Mouse (Mus musculus) retina, postnatal 1 day (tissue): ENCODE measurements at regions not wholly inside any gene's neighbourhood (a gene's known extent, or its start where the extent isn't known, plus 50 kb on each side); places are given as distances from the start of the nearest gene placed in this dataset.
"Not testable (repeated sequence)": the region's sequence is repeated elsewhere in the genome, so short reads cannot be mapped to it uniquely, and the experiment has no call there.

ENCODE experiments used
- DNase-seq: peaks from one replicate; pipeline ENCODE4 v3.0.0-alpha.2; 2012

DNA sequence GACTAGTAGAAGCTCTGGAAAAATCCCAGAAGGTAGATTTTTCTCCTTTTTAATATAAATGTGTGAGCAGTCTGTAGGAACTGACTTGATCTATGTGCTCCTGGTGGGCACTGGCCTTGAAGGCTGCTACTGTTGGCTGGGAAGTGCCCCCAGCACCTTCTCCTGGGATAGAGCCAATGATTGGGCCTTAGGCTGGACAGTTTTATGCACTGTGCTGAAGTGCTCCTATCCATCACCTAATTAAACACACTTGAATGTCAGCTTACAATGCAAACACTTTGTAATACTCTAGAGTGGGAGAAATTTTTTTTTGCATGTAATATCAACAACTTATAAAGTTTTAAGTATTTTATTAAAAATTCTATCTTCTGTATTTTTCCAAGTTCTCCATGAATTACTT lies 266.5 kb downstream of the Lyplal1 start:
- no peak for DNase-seq

DNA sequence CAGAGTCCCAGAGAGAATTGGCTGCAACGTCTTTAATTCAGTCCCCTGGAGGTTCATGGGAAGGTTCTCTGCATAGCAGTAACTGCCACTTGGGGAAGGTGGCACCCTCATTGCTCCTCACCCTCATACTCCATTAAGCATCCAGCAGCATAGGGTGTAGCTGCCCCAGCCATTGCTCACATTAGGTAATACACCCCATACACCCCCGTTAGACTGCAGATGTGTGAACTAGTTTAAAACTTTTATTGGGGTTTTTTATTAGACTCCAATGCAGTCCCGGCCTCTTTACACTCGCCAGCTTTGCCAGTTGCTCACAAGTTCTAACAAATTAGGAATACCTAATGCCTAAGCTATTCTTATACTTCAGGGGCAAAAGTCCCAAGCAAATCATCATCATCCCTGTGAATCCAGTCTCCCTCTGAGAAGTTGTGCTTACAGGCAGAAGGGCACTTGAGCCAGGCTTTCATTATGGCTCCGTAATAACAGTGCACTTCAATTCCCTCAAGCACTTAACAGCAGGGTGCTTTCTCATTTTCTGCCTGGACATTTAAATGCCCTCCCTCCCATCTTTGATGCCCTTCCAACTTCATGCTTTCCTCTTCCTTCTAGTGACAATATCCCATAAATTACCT lies 265.7 kb downstream of the Lyplal1 start:
- DNase-seq: peak; percentile 11

DNA sequence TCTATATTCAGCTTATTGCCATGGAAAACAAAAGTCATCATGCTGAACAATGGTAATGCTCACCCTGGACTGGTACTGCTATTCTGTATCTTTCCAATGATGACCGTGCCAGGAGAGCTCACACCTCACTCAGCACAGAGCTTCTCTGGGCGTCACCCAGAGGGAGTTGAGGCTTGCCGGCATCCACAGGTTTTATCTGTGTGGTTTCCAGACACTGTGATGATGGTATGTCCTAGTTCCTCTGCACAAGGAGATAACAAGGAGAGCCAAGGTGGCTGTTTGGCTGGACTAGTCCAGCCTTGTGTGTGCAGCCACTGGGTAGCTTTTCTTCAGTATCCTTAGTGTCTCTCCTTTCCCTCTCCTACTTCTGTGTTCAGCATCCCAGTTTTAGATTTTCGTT lies 255.4 kb downstream of the Lyplal1 start:
- no peak for DNase-seq

DNA sequence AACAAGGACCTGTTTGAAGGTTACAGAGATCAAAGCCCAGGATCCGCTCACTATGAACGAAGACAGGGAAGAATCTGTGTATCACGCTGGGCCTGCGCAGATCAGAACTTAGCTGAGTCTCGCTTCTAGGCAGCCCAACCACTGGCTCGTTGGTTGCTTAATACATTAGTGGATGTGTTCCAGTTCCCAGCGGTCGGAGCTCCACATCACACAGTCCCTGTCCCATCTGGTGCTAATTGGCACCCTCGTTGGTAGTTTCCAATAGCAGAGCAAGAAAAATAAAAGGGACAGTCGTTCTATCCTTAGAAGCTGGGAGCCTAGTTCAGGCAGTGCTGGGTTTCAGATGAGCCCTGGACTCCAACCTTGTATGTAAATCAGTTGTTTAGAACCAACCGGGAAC lies 251.2 kb downstream of the Lyplal1 start:
- no peak for DNase-seq

DNA sequence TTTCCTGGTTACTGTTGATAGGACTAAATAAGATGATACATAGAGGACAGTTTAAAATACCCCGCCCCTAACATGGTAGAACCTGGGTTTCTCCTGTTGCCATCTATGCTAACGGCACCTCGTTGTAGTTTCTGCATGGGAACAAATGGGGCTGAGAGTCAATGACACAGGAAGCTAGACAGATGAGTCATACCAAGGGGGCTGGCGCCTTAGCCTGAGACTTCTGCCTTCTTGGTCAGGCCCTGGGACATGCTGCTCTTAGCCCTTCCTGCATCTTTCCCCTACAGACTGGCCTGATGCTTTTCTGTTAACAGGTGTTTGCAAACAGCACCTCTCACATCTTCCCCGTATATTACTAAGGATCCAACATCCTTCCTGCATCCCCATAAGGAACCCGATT lies 250.5 kb downstream of the Lyplal1 start:
- no peak for DNase-seq

DNA sequence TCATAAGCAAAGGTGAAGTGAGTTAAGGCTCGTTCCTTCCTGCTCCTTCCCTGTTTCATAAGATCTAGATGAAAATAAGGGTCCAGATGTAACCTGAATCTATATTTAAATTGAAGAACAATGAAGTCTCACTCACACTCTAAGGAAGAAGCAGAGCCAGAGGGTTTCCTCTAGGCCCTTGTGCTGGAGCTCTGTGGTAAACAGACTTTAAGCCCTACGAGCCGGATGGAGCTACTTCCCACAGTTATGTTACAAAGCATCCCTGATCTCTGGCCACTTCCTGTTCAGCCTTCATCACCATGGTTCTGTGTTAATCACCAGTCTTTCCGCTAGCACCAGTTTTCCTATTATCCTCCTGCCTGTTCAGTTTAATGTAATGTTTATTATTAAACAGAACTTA lies 250.1 kb downstream of the Lyplal1 start:
- DNase-seq: no peak

DNA sequence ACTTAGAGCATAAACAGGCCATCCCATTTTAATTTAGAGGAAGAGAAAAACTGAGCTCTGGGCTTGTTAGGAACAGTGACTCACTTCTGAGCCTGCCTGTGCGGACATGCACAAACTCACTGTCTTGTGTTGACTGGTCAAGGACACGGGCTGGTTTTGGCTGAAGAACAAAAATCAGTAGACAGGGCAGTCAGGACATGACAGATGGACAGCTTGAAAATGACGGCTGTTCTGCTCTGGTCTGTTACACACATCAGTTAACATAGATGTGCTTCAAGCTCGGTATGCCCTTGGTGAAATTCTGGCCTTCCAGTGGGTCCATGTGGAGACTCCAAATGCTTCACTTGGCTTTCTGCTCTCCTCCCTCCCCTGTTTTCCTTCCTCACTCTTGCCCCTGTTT lies 248.4 kb downstream of the Lyplal1 start:
- DNase-seq: no peak

DNA sequence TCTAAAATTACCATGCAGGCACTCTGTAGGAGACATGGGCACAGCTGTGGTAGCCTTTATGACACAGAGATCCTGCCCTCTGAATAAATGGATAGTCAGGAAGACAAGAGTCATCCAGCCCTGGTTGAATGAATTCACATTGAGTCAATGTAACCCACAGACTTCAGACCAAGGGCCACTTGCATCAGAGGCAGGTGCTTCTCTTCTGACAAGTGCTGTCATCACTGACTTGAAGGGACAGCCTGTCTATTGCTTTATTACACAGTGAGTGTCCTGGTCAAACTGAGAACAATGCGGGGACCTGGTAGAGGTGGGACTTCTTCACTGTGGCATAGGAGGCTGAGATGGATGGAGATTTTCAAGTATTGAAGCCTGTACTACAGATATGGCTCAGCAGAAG lies 230.1 kb downstream of the Lyplal1 start:
- DNase-seq: no peak

DNA sequence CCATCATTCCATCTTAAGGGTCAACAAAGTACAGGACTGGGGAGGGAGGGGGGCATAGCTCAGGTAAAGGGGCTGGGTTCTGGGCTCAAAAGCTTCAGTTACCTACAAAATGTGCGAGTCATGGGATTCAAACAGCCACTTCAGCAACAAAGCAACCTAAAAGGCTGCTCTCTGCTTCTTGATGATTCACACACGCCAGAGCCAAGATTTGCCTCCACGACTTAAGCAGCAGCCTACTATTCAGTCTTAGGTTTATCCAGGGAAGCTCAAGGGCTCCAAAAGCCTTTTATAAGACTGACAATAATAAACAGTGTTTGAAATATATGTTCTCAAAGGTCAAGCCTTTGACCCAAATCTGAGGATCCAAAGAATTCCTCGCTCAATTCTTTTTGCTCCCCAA lies 225.3 kb downstream of the Lyplal1 start:
- DNase-seq: no peak

DNA sequence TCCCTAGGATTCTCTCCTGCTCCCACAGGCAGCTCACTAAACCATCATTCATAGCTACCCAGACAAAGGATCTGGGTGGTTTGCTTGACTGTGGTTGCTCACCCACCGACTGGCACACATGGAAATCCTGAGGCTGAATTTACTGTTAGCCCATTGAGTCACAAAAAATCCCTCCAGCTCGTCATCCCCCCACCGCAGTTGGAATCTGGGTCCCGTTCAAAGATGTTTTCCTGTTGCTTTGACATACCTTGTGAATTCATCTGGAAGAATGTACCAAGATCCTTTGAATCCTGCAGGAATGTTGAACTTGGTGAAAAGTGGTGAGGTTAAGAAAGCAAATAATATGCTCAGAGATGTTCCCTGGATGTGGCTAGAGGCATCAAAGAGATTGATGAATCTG lies 223.7 kb downstream of the Lyplal1 start:
- DNase-seq: no peak

DNA sequence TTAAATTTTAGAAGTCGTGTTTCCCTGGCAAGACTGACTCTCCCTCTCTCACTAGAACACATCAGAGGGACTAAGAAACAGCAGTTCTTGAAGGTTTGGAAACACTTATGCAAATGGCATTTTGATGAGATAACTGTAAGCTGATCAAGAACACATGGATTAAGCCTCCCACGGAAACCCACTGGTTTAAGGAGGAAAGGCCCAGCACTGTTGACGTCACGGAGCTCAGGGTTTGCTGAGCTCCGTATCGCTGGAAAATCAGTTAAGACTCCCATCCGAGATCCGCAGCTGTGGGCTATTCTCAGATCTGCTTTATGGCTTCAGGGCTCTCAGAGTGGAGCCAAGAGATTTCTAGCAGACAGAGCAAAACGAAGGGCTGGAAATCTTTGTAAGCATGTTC lies 218.6 kb downstream of the Lyplal1 start:
- DNase-seq: peak; percentile 65

DNA sequence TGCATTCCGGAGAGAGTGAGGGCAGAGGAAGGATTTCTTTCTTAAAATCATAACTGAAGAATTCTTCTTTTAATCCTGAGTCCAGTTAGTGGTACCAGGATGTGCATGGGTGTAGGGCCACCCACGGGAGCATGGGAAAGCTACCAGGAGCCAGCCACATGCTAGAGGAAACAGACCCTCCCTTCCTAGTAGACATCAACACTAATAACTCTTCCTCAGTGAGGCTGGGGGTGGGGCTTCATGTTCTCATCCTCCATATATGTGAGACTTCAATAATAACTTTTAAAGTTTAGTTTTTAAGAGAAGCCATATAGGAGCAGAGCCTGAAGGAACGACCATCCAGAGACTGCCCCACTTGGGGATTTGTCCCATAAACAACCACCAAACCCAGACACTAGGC lies 216.8 kb downstream of the Lyplal1 start:
- no peak for DNase-seq

DNA sequence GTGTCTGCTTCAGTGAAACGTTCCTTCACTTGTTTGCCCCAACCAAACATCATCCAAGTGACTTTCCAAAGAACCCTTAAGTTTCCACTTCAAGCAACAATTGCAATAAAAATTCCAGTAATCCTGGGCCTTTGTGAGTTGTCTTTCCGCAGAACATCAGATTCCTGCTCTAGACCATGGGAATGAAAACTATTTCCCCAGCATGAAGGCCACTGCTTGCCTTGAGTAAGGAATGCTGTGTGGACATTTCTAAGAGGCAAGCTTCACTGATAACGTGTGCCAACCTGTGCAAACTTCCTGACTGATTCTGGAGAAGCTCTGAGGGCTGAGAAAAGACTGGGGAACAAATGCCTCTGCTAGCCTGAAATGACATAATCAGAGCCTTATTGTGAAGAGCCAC lies 214.7 kb downstream of the Lyplal1 start:
- DNase-seq: no peak

DNA sequence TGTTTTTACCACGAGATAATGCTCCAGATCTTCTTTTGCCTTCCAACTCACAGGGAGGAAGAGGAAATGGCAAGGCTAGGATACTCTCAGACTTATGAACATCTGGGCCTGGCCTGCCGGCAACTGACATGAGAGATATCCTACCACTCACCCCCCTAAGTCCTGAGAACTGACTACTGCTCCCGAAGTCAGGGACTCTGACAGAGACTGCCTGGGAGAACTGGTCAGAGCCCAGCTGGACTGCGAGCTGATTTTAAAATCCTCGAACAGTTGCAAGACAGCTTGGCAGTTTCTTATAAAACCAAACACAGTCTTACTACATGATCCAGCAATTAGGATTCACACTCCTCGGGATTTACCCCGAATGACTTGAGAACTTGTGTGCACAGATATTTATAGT lies 211.4 kb downstream of the Lyplal1 start:
- no peak for DNase-seq

DNA sequence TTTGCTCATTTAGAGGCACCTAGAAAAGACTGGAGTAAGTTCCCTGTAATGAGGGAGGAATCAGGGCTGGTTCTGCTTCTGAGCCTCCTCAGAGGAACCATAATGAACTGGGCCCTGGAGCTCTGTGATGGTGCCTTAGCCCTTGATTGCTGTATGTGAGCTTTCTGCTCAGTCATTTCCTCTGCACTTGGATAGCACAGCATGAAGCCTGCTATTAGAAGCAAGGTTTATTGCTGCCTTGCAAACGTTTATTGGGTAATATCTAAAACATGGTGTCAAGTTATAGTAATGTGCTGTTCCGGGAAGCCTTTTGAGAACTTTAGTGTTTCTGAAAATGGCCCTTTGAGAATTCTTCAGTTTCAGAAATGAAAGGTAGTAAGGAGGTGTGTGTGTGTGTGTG lies 201.5 kb downstream of the Lyplal1 start:
- no peak for DNase-seq

DNA sequence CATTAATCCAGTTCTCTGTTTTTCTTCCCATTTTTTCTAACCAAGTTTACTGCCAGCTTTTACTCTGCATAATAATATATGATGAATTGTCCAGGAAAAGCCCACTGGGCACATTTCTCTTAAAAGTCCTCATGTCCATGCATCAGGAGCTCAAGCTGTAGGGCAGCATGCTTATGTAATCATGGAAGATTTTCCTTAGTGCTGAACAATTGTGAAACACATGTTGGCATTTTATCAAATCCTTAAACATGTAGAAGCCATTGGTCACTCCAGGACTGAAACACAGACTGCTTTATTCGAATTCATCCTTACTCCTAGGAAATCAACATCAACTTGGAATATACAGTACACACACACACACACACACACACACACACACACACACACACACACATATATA lies 198.4 kb downstream of the Lyplal1 start:
- DNase-seq: no peak

DNA sequence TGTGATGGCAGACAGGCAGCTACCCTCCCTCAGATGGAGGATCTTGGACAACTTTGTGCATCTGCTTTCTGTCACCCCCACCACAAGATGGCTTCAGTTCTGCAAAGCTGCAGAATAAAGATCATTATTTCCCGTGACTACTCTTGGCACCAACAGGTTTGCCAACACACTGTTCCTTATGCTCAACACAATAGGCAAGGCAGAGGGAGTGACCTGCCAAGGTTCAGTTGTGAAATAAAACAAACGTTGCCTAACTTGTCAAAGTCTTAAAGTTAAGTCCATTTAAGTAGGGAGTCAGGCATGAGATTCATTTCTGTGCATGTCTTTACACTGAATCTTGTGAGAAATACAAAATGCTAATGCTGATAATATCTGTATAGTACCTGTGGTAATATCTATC lies 193.4 kb downstream of the Lyplal1 start:
- no peak for DNase-seq

DNA sequence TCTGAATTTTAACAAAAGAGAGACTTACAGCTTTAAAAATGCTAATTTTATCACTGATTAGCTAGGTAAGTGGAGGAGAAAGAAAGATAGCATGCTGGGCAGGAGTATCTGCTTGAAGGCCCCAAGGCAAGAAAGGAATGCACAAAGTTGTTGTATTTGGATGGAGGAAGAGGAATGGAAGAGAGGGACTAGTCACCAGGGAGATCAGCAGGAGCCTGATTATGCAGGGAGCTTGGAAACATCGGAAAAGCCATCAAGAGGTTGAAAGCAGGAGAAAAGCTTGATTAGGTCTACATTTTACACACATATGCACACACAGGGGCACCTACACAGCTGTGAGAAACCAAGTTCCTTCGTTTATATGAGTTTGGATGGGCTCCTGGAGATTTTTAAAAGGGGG lies 188.1 kb downstream of the Lyplal1 start:
- DNase-seq: no peak

DNA sequence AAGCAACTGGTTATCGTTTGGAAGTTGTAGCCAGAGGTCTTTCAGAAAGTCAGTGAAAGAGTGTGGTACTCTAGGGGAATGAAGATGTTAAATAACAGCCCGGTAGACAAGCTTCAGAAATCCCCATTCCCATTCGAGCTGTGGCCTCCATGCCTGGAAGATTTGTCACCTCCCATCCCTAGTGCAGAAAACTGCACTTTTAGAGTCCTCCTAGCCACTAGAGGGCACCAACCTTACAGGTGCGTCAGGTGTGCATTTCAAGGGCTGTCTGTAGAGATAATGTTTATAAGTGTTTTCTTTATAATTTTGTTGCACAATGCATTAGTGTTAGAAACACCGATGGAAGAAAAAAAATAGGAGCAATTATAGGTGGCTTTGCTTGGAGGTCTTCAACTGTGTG lies 187.3 kb downstream of the Lyplal1 start:
- no peak for DNase-seq

DNA sequence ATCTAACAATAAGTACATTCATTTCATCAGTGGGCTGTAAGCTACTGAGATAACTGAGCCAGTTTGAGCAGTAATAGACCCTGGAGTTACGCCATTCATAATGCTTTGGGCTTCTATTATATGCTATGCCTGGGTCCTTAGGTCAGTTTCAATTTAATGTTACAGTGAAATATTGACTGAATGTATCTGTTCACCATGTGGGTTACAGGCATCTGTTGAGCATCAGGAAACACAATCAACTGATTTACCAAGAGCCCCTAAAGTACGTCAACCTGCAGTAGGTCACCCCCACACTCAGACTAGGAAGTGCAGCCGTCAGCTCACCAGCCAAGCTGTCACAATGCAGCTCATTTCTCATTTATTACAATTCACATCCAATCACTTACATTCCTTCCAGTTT lies 183.5 kb downstream of the Lyplal1 start:
- DNase-seq: no peak

DNA sequence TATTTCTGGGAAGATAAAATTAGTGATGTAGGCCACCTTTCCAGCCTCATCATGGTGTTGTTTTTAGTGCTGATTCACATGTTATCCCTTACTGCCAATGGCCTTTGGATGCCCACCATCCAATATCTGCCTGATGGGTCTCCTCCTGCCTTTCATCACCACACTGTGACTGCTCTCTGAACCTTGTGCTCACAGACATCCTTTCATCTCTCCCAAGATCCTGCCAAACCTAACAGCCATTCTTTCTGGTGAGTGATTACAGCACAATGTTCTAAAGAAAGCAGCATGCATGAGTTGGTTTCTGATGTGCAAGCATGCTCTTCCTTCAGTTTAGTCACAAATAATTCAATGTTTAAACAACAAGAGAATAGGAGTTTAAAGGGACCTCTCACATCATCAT lies 180.1 kb downstream of the Lyplal1 start:
- no peak for DNase-seq

DNA sequence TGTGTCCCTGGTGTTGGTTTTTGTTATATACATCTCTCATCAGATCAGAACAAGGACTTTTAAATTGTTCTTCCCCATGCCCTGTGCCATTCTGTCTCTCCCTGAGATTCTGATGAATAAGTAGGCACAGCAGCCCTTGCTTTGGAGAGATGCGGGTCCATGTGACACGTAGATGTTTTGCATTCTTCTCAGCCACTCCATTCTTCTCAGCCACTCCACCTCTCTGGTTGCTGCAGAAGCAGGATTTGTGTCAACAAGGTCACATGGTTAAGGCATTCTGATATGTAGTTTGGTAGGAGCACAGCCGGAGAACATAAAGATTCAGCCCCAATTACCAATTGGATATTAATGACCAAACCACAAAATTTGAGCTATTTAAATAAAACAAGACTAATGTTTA lies 177.2 kb downstream of the Lyplal1 start:
- no peak for DNase-seq

DNA sequence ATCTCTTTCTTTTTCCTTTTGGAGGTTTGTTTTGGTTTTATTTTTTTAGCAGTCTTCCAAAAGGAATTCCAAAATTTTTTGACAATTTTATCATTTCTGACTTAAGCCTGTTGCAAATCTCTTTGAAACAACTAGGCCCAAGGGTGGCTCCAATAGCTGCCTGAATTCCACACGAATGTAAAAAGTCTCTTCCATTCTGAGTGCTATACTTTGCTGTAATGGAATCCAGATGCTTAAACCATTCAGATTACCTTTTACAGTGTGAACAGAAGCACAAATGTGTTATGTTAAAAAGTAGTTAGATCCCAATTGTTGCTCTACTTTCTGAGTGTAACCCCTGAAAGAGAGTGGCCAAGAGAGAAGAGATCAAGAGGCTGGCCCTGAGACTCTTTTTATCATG lies 176.6 kb downstream of the Lyplal1 start:
- DNase-seq: no peak

DNA sequence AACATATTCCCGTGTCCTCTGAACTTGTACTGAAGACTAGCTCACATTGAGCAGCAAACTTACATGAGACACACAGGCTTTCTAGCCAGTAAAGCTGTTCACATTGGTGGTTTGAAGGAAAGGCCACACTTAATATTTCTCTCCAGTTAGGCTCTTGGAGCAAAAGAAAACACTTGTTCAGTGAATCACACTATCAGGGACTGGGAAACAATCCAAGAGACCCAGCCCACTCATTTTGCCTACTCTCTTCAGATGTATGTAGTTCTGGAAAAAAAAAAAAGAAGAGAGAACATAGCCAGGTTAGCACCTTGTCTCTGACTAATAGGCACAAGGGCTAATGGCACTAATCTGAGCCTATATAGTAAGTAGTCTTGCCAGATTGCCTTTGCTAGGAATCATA lies 165.9 kb downstream of the Lyplal1 start:
- no peak for DNase-seq

DNA sequence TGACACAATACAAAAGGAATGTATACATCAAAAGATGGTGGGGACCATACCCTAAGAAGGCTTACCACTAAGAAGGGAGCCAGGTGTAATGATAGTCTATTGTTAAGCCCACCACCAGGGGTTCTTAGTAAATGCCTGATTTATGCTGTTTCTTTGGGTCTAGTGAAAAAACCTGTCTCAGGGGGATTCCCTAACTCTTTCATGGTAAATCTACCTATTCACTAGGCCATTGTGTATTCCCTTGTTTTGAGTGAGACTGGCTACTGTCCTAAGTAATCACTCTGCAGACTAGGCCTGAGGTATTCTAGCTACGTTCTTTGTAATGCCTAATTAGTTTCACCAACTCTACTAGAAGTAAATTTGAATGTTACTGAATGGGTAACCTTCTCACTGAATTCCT lies 161.3 kb downstream of the Lyplal1 start:
- not testable (repeated sequence) for DNase-seq

DNA sequence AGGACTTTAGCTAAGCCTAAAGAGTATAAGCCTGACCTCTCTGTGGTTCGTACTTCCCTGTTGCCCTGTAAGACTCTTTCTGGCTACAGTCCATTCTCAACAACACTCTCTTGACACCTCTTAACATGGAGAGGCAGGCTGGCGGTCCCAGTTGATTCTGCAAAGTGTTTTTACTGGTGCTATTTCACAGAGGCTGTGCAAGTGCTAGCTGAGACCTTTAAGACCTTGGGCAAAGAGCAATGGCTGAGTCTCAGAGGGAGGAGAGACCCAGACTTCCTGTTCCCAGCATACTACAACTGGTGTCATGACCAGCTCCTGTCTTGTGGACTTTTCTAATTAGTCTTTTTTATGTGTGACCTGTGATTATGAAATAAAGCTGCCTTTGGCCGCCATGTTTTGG lies 159.6 kb downstream of the Lyplal1 start:
- no peak for DNase-seq
